Mouse (Mus musculus) erythroid progenitor cell, adult 5-6 weeks (primary cell): ENCODE data around the gene Lce3a. TPM values are rescaled to one million over a fixed set of nuclear protein-coding genes. Genes with fewer than 3 reads are reported as not detected.

Source experiments
- ATAC-seq: replicated peaks from 2 replicates; pipeline ENCODE4 v1.8.0; 2016; ENCODE audit warnings: moderate number of reproducible peaks, mild to moderate bottlenecking, moderate TSS enrichment, inconsistent platforms; ENCODE audit not compliant: poor library complexity, low FRiP score, severe bottlenecking
- total RNA-seq, 2 experiments: library from RNA; stranded (forward) in 1 of 2; stranded (reverse) in 1 of 2; fragments of 150-400 nt in 1 of 2; fragments of 186-747, 209-891 nt in 1 of 2; gene quantifications; 2 replicates each; pipeline versions ENCODE4 v1.2.3 to v1.2.4; 2015 to 2017; ENCODE audit warnings: low replicate concordance in 2 of 2

Gene Lce3a
- total RNA-seq (2015; ENCODE audit: low replicate concordance) (not detected in 2 replicates), total RNA-seq (2017; ENCODE audit: low replicate concordance) (not detected in 2 replicates)

DNA sequence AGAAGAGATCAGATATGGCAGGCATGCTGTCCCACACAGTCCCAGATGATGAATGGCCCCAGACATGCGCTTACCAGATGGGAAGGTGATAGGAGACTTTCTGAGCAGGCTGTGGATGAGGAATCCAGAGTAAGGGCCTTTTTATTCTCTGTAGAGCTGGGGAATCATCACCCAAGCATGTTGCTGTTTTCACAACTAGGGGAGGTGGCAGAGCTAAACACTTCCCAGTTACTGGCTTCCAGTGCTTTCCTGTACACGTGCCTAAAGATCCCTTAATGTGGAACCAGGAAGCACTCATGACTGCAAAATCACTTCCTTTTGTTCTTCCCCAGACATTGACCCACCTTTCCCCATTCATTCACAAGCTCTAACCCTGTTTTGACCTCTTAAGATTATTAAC lies at the start of gene Lce3a:
Gene Lce3a, minus strand, starts transcription at position 101 of the 400 bp plus-strand sequence.
- no peak for ATAC-seq

DNA sequence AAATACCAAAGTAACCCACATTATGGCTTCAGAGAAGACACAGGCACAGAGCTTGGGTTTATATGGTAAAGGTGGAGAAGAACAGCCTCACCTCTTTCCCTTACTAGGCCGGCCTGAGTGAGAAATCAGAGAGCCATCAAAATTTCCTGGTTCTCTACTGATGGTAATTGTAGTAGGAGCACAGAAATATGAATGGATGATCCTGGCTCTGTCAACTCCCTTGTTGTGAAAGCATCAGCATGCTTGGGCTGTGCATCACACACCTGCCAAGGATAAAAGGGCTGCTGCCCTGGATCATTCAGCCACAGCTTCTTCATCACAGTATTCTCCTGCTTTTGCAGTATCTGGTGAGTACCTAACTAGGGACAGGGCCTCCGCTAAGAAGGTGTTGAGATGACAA lies 40.7 kb upstream of the Lce3a start, which contains the start of gene Lce3e:
Gene Lce3e, plus strand, starts transcription at position 301 of the 400 bp plus-strand sequence.
- ATAC-seq = no peak

DNA sequence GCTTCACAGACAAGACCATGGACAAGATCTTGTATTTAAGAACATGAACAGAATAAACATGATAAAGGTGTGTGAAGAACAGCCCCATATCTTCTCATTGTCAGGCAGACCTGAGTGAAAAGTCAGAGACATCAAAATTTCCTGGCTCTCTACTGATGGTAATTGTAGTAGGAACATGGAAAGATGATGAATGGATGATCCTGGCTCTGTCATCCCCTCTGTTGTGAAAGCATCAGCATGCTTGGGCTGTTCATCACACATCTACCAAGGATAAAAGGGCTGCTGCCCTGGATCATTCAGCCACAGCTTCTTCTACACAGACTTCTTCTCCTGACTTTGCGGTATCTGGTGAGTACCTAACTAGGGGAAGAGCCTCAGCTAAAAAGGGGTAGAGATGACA lies 31.1 kb upstream of the Lce3a start, which contains the start of gene Lce3d:
Gene Lce3d, plus strand, starts transcription at position 301 of the 400 bp plus-strand sequence.
- no peak for ATAC-seq

- no peak for ATAC-seq
Observed at GRCm38 (mm10) chr3:92944186-92944585, 18.2 kb upstream of the Lce3a start, which contains the start of gene Lce3c. Lce3c (plus strand) TSS chr3:92944486.

GRCm38 (mm10) chr3:92932679-92933078 lies 6.6 kb upstream of the Lce3a start, which contains the start of gene Lce3b:
Lce3b (plus strand) TSS chr3:92932979.
- ATAC-seq = no peak

DNA sequence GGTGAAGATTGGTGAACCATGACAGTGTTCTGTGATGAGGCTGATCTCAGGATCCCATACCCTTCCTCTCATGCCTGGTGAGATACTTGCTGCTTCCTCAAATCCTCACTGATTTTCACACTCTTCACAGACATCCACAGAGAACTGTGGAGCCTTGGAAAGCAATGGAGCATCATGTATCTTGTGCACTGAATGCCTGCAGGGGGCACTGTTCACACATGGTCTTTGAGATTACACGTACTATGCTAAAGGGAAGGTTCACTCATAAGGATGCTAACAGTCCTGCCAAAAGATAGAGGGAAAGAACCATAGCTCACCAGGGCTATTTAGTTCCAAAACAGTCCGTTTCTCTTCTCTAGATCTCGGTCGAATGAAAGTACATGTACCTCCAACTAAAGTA lies 5.7 kb downstream of the Lce3a start:
- no peak for ATAC-seq

DNA sequence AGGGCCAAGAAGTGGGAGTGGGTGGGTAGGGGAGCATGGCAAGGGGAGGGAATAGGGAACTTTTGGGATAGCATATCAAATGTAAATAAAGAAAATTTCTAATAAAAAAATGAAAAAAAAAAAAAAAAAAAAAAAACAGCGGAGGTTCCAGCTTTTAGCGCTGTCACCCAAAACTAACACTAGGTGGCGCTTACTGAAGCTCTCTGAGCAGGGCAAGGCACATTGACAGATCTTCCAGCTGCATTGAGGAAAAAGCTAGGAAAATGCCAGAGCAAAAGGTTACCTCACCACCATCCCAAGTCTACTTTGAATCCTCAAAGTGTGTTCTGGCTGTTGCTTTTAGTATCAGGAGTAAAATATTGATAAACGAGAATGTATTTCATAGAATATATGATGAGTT lies 18.5 kb downstream of the Lce3a start:
- ATAC-seq = no peak

GRCm38 (mm10) chr3:92905182-92905581 lies 20.8 kb downstream of the Lce3a start:
- no peak for ATAC-seq

DNA sequence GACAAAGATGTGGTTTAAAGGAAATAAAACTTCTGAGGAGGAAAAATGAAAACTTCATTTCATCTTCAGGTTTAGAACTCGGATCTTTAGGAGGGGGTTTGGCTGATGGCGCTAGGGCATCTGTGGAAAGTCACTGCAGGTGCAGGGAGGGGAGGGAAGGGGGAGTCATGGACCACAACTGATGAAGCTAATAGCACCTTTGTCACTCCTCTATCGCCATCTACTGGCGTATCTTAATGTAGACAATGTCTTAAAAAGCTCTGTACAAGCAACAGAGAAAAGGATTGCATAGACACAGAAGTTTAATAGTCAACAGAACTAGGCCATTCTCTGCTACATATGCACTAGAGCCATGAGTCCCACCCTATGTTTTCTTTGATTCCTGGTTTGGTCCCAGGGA lies 22.4 kb downstream of the Lce3a start:
- no peak for ATAC-seq

DNA sequence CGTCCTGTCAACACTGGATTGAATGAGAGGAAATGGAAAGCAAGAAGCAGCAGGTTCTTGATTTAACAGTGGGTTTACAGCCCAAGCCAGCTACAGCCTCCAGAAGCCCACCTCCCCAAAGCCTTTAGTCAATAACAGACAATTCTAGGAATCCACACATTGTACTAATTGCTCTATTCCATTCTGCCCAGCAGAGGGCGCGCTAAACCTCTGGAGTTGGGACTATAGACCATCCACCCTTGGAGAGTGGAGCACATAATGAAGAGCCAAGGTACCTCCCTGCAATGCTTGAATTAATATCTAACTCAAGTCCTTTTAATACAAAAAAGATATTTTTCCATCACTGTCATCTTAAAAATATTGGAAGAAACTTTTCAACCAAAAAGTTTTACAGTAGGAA lies 23.0 kb downstream of the Lce3a start:
- ATAC-seq = no peak

DNA sequence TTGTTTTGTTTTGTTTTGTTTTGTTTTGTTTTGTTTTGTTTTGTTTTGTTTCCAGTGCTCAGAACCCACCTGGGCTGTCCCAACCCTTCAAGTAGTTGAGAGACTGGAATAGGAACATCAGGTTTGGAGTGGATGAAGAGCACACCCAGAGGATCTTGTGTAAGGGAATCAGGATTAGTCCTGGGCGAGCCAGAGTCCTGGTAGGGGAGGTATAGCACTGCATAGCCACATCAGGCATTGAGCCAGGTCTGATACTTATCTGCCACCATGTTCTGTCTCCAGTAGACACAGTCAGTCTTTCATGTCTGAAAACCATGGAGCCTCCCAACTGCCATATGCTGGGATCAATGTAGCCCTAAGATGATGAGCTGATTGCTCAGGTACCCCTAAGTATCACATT lies 31.5 kb downstream of the Lce3a start:
- no peak for ATAC-seq

- no peak for ATAC-seq
Observed at GRCm38 (mm10) chr3:92894063-92894462, 32.0 kb downstream of the Lce3a start.

Other genes with a start within 250 kb of the Lce3a start
- gene Lce1c, start 247.0 kb downstream of the Lce3a start, total RNA-seq (2015; ENCODE audit: low replicate concordance) = not detected in 2 replicates
- gene Lce1c, start 247.0 kb downstream of the Lce3a start, total RNA-seq (2017; ENCODE audit: low replicate concordance) = not detected in 2 replicates
- gene Lce1d, start 239.0 kb downstream of the Lce3a start, total RNA-seq (2015; ENCODE audit: low replicate concordance) = not detected in 2 replicates
- not detected in 2 replicates for gene Lce1d, start 239.0 kb downstream of the Lce3a start, total RNA-seq (2017; ENCODE audit: low replicate concordance)
- gene Lce1e, start 217.2 kb downstream of the Lce3a start, total RNA-seq (2015; ENCODE audit: low replicate concordance) = not detected in 2 replicates
- gene Lce1e, start 217.2 kb downstream of the Lce3a start, total RNA-seq (2017; ENCODE audit: low replicate concordance) = not detected in 2 replicates
- gene Lce1f, start 205.9 kb downstream of the Lce3a start, total RNA-seq (2015; ENCODE audit: low replicate concordance) = not detected in 2 replicates
- gene Lce1f, start 205.9 kb downstream of the Lce3a start, total RNA-seq (2017; ENCODE audit: low replicate concordance) = not detected in 2 replicates
- not detected in 2 replicates for gene Gm38119, start 187.1 kb downstream of the Lce3a start, total RNA-seq (2015; ENCODE audit: low replicate concordance)
- gene Gm38119, start 187.1 kb downstream of the Lce3a start, total RNA-seq (2017; ENCODE audit: low replicate concordance) = not detected in 2 replicates
- gene Lce1g, start 173.9 kb downstream of the Lce3a start, total RNA-seq (2015; ENCODE audit: low replicate concordance) = not detected in 2 replicates
- not detected in 2 replicates for gene Lce1g, start 173.9 kb downstream of the Lce3a start, total RNA-seq (2017; ENCODE audit: low replicate concordance)
- gene Lce1h, start 161.2 kb downstream of the Lce3a start, total RNA-seq (2015; ENCODE audit: low replicate concordance) = not detected in 2 replicates
- not detected in 2 replicates for gene Lce1h, start 161.2 kb downstream of the Lce3a start, total RNA-seq (2017; ENCODE audit: low replicate concordance)
- not detected in 2 replicates for gene Lce1i, start 147.3 kb downstream of the Lce3a start, total RNA-seq (2015; ENCODE audit: low replicate concordance)
- not detected in 2 replicates for gene Lce1i, start 147.3 kb downstream of the Lce3a start, total RNA-seq (2017; ENCODE audit: low replicate concordance)
- gene Lce1j, start 135.7 kb downstream of the Lce3a start, total RNA-seq (2015; ENCODE audit: low replicate concordance) = not detected in 2 replicates
- not detected in 2 replicates for gene Lce1j, start 135.7 kb downstream of the Lce3a start, total RNA-seq (2017; ENCODE audit: low replicate concordance)
- gene Lce1k, start 118.3 kb downstream of the Lce3a start, total RNA-seq (2015; ENCODE audit: low replicate concordance) = not detected in 2 replicates
- gene Lce1k, start 118.3 kb downstream of the Lce3a start, total RNA-seq (2017; ENCODE audit: low replicate concordance) = not detected in 2 replicates
- not detected in 2 replicates for gene Kprp, start 99.0 kb downstream of the Lce3a start, total RNA-seq (2015; ENCODE audit: low replicate concordance)
- gene Kprp, start 99.0 kb downstream of the Lce3a start, total RNA-seq (2017; ENCODE audit: low replicate concordance) = not detected in 2 replicates
- gene Lce1l, start 74.9 kb downstream of the Lce3a start, total RNA-seq (2015; ENCODE audit: low replicate concordance) = not detected in 2 replicates
- gene Lce1l, start 74.9 kb downstream of the Lce3a start, total RNA-seq (2017; ENCODE audit: low replicate concordance) = not detected in 2 replicates
- gene 2310050C09Rik, start 56.0 kb downstream of the Lce3a start, total RNA-seq (2015; ENCODE audit: low replicate concordance) = not detected in 2 replicates
- gene 2310050C09Rik, start 56.0 kb downstream of the Lce3a start, total RNA-seq (2017; ENCODE audit: low replicate concordance) = not detected in 2 replicates
- not detected in 2 replicates for gene Lce3b, start 6.7 kb upstream of the Lce3a start, total RNA-seq (2015; ENCODE audit: low replicate concordance)
- gene Lce3b, start 6.7 kb upstream of the Lce3a start, total RNA-seq (2017; ENCODE audit: low replicate concordance) = not detected in 2 replicates
- not detected in 2 replicates for gene Lce3c, start 18.3 kb upstream of the Lce3a start, total RNA-seq (2015; ENCODE audit: low replicate concordance)
- not detected in 2 replicates for gene Lce3c, start 18.3 kb upstream of the Lce3a start, total RNA-seq (2017; ENCODE audit: low replicate concordance)
- not detected in 2 replicates for gene Lce3d, start 31.2 kb upstream of the Lce3a start, total RNA-seq (2015; ENCODE audit: low replicate concordance)
- gene Lce3d, start 31.2 kb upstream of the Lce3a start, total RNA-seq (2017; ENCODE audit: low replicate concordance) = not detected in 2 replicates
- not detected in 2 replicates for gene Lce3e, start 40.8 kb upstream of the Lce3a start, total RNA-seq (2015; ENCODE audit: low replicate concordance)
- gene Lce3e, start 40.8 kb upstream of the Lce3a start, total RNA-seq (2017; ENCODE audit: low replicate concordance) = not detected in 2 replicates
- gene Lce3f, start 66.0 kb upstream of the Lce3a start, total RNA-seq (2015; ENCODE audit: low replicate concordance) = not detected in 2 replicates
- not detected in 2 replicates for gene Lce3f, start 66.0 kb upstream of the Lce3a start, total RNA-seq (2017; ENCODE audit: low replicate concordance)
- not detected in 2 replicates for gene Crct1, start 89.5 kb upstream of the Lce3a start, total RNA-seq (2015; ENCODE audit: low replicate concordance)
- gene Crct1, start 89.5 kb upstream of the Lce3a start, total RNA-seq (2017; ENCODE audit: low replicate concordance) = not detected in 2 replicates
- gene Lce1m, start 92.8 kb upstream of the Lce3a start, total RNA-seq (2015; ENCODE audit: low replicate concordance) = not detected in 2 replicates
- not detected in 2 replicates for gene Lce1m, start 92.8 kb upstream of the Lce3a start, total RNA-seq (2017; ENCODE audit: low replicate concordance)
- gene Gm4858, start 142.6 kb upstream of the Lce3a start, total RNA-seq (2015; ENCODE audit: low replicate concordance) = not detected in 2 replicates
- gene Gm4858, start 142.6 kb upstream of the Lce3a start, total RNA-seq (2017; ENCODE audit: low replicate concordance) = not detected in 2 replicates
- gene Crnn, start 218.6 kb upstream of the Lce3a start, total RNA-seq (2015; ENCODE audit: low replicate concordance) = not detected in 2 replicates
- not detected in 2 replicates for gene Crnn, start 218.6 kb upstream of the Lce3a start, total RNA-seq (2017; ENCODE audit: low replicate concordance)